Mouse (Mus musculus): ENCODE measurements around the gene Tssk3.
"Not testable (repeated sequence)": the region's sequence is repeated elsewhere in the genome, so short reads cannot be mapped to it uniquely, and the experiment has no call there.

Tssk3 gene

DNA sequence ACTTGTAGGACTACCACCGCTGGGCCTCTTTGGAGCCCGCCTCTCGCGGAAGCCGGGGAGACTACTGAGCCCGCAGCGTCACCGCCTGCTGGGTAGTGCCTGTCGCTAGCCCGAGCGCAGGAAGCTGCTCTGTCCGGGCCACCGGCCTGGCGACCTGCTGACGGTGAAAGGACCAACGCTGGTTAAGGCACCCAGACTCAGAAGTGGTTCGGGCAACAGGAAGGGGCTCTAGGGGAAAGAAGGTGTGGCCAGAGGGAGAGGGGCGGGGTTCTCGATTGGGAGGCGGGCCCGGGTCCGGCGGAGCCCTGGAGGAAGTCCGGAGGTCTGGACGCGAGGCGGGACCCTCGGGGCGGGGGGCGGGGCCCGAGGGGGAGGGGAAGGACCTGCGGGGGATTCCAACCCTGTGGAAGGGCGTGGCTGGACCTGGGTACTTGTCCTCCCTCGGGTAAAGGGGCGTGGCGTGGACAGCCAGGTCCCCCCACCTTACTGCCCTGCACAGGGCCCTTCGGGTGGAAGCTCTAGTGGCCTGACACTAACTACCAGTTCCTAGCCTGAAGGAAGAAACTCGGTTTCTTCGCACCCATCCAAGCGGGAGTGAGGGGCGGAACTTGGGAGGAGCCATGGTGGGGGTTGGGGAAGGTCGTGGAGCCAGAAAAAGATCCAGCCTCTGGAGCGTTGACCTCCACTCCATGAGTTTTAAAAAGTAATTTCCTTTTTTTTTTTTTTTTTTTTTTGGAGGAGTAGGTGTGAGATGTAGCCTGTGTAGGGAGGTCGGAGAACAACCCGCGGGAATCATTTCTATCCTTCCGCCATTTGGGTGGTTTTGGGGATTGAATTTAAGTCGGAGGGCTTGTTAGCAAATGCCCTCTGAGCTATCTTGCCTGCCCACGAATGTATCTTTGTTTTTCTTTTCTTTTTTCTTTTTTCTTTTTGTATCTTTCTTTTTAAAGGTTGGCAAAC, 10.1 kb upstream of the Tssk3 start:
- DNase-seq (ENCODE audit: low spot score), result peak; percentile 72

DNA sequence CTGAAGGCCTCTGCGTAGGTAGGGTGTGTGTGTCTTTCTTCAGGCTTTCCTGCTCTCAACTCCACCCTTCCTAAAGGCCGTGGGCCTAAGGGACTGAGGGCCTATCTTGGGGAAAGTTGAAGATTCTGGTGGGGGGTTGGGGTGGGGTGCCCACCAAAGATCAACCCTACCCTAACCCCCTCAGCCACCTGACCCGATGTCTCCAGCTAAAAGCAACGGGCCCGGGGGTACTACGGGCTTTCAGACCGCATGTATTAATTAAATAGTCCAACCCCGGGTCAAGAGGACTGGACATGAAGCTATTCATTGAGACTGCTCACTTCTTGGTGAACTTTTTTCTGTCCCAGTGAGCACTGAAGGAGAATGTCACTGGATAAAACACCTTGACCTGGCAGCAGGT, 9.2 kb upstream of the Tssk3 start:
- no peak for DNase-seq (ENCODE audit: low spot score)

DNA sequence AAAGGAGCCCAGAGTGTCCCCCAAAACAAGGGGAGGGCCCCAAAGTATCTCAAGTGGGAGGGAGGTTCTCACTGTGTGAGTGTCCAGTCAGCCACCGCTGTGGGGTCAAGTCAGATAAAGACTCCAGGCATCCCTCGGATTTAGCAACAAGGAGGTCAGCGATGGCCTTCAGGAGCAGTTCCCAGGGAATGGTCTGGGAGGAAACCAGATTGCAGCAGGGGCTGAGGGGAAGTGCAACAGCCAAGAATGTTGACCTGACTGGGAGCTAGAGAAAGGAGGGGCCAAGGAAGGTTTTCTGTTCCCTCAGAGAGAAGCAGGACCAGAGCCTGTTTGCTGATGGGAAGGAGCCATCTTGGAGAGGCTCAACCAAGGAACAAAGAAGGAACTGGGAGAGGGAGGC, 8.1 kb upstream of the Tssk3 start:
- DNase-seq (ENCODE audit: low spot score), result no peak

DNA sequence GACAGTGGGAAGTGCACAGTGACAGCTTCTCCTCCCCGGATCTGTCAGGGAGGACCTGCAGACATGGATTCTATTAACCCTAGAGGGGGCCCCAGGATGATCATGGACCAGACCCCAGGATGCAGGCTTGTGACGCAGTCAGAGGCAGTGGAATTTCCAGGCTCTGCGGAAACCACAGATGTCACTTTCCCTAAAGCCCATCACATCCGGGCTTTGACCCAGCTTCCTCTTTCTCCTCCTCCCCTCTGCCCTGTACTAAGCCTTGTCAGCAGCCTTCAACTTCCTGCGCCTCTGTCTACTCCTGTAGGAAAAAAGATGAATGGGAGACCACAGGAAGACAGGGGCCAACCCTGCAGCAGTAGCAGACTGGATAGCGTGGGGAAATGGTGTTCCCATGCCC, 5.8 kb upstream of the Tssk3 start:
- DNase-seq (ENCODE audit: low spot score), result no peak

DNA sequence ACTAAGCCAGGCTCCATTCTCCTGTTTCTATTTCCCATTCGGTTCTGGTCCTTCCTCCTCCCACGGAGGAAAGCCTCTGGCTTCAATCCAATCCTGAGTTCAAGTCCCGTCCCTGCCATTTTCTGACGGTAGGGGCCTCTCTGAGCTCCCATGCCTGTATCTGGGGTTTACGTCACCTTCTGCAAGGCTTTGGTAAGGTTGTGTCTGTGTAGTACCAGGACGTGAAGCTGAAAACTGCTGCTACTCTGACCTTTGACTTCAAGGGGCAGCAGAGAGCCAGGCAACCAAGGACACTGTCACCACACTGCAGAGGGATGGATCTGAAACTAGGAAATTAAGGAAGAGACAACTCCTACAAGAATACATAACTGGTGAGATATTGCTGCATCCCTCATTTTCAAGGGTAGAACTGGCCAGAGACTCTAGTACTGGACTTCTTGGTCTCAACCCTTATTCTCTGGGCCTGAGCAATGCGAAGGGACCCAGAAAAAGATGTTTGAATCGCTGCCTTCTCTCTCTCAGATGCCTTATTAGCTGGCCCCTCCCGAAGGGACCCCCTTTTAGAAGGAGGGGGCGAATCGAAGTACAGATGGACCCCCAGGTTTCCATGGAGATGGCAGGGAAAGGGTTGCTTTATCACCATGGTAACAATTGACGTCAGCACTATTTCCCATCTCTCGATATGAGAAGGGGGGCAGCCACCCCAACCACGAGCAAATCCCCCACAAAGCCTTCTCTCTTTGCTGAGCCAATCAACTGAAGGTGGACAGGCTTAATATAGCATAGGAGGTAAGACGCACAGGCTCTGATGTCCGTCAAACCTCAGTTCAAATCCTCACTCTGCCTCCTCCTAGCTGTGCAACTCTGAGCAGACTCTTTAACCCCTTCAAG, 5.1 kb upstream of the Tssk3 start:
- DNase-seq (ENCODE audit: low spot score), result peak; percentile 56

DNA sequence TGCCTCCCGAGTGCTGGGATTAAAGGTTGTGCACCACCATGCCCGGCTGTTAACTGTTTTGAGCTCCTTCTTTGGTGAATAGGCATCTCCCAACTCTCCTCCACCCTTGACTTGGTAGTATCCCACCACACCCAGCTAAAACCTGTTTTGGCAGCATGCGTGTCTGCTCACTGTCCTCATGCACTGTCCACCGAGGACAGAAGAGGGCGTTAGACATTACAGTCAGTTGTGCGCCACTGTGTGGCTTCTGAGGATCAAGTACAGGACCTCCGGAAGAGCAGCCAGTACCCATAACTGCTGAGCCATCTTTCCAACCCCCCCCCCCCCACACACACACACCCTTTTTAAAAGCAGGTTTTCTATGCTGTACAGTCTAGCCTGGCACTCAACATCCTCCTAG, 3.9 kb upstream of the Tssk3 start:
- DNase-seq (ENCODE audit: low spot score), result no peak

DNA sequence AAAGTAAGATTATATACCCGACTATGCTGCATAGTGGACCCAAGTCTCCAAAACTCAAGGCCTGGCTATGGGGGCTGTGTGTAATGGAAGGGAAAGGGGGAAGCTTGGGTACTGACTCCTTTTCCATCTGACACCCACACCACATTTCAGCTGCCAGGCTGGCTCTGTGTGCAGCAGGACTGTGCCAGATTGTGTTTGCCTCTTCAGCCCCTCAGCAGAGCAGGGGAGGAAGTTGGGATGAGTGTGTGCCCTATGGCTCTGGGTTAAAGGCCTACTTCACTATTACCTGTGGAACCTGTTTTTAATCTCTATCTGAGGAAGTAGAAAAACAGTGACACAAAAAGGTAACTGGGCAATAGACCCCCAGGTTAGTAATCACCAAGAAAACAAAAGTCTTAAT, 9.7 kb downstream of the Tssk3 start:
- DNase-seq (ENCODE audit: low spot score), result peak; percentile 50

DNA sequence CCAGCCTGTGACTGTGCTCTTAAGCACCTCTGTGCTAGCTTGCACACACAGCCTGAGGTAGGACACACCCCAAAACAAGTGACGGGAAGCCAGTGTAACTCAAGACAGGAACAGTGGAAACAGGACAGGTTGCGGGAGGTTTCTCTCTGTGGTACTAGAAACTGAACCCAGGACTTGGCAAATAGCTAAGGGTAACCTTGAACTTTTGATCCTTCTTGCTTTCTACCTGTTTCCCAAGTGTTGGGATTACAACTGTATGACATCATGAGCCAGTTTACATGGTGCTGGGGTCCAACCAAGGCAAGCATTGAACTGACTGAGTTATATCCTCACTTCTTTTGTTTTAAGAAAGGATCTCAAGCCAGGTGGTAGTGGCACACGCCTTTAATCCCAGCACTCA, 11.0 kb downstream of the Tssk3 start:
- no peak for DNase-seq (ENCODE audit: low spot score)

DNA sequence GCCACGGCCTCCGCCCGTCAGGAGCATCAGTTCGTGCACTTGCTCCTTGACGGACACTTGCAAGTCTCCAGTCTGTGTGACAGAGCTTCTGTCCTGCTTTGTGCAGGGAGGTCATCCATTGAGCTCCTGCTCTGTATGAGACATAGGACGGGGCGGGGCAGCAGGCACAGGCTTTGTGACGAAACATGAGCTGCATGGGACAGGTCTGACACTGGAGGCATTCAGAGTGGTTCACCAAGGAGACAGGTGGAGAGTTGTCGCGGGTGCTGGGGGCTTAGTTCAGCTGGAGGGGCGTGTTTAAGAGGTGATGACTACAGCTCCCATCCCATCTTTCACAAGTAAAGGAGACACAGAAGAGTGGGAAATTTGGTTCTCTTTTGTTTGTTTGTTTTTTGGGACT, 14.8 kb downstream of the Tssk3 start:
- no peak for DNase-seq (ENCODE audit: low spot score)

DNA sequence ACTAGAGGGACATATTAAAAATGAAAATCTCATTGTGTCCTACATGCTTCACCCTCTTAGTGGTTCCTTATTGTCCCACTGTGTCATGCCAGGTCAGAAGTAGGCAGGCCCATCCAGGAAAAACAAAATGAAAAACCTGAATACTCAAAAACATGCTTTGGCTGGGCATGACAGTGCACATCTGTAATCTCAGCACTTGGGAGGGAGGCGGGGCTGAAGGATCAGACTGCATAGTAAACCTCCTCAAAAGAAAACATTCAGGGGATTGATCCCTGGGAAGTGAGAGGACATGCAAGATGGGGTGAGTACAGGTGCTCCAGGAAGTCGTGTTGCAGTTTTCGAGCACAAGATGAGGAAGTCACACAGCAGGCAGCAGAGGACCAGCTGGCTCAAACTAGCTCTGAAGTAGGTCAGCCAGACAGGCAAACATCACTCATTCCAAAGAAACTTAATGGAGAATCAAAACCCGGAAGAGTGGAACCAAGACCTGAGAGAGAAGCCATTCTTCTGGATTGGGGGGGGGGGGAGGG, 26.5 kb downstream of the Tssk3 start:
- DNase-seq (ENCODE audit: low spot score), result no peak

DNA sequence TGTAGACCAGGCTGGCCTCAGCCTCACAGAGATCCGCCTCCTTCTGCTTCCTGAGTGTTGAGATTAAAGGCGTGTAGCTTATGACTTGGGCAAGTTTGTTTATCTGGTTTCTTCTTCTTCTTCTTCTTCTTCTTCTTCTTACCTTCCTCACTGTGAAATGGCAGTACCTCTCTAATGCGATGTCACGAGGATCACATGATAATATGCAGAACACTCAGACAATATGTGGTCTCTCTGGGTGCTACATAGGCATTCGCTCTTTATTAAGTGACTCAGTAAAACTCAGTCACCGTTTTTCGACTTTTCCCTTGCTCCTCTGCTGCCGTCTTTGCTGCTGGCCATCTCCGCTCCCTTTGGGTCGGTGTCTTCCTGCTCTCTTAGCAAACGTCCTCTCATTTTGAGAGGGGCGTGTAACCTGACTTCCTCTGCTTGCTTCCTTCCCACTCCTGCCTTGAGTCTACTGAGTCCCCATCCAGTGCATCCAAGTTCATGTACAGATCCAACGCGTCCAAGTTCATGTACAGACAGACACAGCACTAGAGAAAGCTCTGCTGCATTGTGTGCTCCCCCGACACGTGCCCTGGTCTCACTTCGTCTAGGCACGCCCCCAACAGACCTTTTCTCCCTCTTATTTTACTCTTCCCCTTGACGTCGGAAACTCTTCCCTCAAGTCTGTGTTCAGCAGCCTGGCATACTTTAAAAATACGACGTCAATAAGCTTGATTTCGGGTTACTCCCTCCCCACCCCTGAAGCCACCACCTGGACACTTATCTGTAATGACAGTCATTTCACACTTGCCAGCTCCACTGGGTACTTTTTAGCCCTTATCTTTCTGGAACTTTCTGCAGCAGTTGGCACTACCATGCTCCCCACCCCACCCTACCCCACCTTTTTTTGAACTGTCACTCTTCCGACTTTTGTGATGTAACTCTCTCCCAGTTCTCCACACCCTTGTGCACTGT, 27.4 kb downstream of the Tssk3 start:
- no peak for DNase-seq (ENCODE audit: low spot score)

DNA sequence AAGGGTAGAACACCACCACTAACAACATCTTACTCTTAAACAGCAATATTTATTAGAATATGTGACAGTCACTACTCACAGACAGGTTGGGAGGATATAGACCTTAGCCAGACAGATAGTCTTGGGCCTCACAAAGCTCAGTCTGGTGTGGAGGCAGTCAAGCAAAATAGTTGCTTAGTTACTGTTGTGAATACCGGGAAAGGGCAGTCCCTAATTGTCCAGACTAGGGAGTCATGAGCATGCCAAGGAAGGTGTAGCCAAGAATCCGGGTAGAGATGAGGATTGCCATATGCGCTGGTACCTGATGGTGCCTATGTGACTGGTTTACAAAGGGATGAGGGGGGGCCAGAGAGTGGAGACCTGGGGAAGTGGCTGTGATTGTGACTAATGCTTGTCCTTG, 28.7 kb downstream of the Tssk3 start:
- no peak for DNase-seq (ENCODE audit: low spot score)

DNA sequence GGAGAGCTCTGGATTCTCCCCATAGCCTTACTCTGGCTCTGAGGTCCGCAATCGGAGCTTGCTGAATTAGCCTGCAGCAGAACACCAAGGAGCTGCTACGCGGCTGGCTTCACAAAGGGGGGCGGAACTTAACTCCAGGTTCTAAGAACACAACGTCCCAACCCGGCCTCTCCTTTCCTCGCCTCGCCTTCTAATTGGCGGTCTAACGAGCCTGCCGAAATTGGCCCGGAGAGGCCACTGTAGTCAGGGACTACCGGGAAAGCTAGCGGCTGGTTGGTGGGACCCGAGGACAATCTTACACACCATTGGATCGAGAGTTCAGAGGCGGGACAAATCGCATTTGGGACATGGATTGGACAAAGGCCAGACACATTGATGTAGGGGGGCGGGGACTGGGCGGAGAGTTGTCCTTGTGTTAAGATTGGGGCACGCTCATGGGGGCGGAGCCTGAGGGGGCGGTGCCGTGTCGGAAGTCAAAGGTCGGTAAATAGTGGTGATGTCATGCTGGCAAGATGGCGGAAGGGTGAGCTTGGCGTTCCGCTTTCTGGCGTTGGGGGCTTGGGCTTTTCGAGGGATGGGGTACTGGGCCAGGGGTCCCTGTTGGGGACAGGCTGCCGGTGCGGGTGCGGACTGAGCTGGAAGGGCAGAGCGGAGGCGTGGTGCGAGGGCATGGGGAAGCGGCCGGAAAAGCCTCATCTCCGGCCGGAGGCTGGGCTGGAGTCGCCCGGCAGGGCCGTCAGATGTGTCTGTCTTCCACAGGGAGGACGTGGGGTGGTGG, 29.4 kb downstream of the Tssk3 start, which contains the start of gene Bsdc1:
TSS of gene Bsdc1 (plus strand) at position 399 of the 778 bp plus-strand sequence.
- DNase-seq (ENCODE audit: low spot score), result peak; percentile 100

DNA sequence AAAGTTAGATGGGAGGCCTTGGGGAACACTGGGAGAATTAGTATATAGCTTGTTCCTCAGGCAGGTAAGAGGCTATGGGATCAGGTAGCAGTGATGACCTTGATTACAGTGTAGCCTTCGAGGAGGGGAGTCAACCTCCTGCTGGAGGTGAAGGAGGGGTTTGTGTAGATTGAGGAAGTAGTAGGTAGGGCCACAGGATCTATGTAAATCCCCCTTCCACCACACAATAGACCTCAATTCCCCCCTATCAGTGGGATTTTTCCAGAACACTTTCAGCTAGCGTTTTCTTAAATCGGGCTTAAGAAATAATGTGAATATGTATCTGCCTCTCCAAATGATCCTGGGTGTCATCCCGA, 30.0 kb downstream of the Tssk3 start:
- no peak for DNase-seq (ENCODE audit: low spot score)

DNA sequence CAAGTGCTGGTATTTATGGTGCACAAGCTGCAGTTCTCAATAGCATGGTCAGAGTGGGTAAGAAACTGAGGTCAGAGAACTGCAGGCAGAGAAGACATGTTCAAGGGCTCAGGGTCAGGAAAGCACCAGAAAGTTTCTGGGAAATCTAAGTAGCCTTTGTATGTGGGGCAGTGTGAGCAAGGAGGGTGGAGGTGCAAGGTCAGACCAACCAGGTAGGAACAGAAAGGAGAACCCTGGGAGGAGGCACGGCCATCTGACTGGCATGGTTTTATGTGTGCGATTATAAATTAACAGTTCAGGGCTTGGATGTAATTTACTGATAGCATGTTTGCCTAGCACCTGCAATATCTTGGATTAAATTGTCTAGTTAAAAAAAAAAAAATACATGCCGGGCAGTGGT, 31.1 kb downstream of the Tssk3 start:
- DNase-seq (ENCODE audit: low spot score), result no peak

DNA sequence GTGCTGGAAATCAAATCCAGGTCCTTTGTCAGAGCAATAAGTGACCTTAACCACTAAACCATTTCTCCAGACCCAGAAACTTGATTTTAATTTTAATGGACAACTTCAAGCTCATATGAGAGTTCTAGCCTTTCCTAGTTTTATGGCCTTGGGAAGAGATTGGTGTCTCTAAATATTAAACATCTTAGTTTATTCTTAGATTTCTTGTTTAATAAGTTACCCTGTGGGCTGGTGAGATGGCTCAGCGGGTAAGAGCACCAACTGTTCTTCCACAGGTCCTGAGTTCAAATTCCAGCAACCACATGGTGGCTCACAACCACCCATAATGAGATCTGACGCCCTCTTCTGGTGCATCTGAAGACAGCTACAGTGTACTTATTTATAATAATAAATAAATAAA, 33.5 kb downstream of the Tssk3 start:
- not testable (repeated sequence) for DNase-seq (ENCODE audit: low spot score)

DNA sequence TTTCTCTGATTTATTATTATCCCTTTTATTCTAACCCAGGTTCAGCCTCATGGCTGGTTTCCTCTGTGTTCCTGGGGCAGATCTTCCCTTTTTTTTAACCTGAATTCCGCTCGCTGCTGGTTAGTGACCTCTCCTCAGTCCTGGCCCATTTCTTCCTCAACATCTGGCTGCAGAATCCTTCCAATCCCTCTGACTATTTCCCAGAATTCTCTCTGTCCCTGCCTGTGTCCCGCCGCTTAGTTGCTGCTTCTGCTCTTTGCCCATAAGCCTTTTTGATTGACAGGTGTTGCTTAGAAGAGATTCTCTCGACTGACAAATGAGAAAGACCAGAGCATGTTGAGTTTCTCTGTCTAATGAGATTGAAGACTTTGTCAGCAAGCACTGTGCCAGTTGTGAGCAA, 34.7 kb downstream of the Tssk3 start:
- DNase-seq (ENCODE audit: low spot score), result no peak

DNA sequence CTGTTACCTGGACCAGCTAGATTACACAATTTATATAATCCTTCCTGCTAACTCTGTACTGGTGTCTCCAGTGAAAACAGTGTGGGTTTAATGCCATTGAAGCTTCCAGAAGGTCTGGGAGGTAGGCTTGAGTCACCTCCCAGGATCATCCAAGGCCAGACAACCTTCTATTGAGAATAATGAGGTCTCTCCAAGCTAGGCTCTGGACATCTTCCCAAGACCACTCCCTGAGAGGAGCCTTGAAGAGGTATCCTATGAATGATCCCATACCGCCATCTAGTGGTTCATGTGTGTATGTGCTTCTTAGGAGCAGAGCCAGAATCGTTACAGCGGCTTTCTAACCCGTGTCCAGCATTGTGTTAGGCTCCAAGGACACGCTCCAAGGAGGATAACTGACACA, 35.6 kb downstream of the Tssk3 start:
- DNase-seq (ENCODE audit: low spot score), result peak; percentile 76

DNA sequence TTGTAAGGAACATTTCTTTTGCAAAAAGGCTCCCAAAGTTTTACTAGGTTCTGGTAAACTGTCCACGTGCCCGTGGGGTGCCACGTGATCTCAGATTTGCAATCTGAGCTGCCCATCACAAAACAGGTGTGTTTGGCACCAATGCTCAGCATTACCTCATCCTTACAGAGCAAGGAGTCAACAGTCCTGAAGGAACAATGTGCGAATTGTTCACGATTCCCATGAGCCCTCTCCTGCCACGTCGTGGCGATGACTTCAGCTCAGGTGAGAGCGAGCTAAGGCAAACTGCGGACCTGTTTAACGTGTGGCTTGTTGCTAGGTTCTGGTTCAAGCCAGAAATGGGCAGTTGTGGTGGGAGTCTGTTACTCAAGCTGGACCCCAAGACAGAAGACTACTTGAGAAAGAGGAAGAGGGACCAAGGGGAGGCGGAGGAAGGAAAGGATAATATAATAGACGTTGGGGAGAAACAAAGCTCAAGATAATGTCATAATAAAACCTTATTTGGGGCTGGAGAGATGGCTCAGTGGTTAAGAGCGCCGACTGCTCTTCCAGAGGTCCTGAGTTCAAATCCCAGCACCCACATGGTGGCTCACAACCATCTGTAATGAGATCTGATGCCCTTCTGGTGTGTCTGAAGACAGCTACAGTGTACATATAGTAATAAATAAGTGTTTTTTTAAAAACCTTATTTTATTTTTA, 39.2 kb downstream of the Tssk3 start:
- DNase-seq (ENCODE audit: low spot score), result no peak

DNA sequence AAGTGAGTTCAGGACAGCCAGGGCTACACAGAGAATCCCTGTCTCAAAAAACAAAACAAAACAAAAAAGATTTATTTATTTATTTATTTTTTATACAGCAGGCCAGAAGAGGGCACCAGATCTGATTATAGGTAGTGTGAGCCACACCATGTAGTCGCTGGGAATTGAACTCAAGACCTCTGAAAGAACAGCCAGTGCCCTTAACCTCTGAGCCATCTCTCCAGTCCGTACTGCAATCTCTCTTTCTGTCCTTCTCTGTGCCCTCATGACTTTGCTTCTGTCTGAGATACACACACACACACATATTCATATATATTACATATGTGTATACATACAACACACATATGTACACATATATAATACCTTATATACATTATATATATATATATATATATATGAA, 40.0 kb downstream of the Tssk3 start:
- no peak for DNase-seq (ENCODE audit: low spot score)
